Mouse (Mus musculus) heart, postnatal 14 days (tissue): ENCODE measurements around the gene Ttll12. TPM values are rescaled to one million over a fixed set of nuclear protein-coding genes. Genes with fewer than 3 reads are reported as not detected.
A peak's percentile ranks its signal among the peaks of the same experiment; 100 is the strongest.

Experiments
- DNase-seq, 2 experiments: peaks; one replicate each; pipeline ENCODE4 v3.0.0; 2021 to 2022
- intact Hi-C: fragments of 180-260 bp; cut with DNase I; formaldehyde crosslinking; loops from one replicate; pipeline ENCODE4 v1.15.1; 2025
- total RNA-seq, 2 experiments: library from RNA; stranded (reverse); gene quantifications; 2 replicates each; pipeline ENCODE4 v1.2.3; 2021

The Ttll12 gene
- total RNA-seq, 2 experiments from 2014 or later: 5.1 to 6.0 TPM

DNA sequence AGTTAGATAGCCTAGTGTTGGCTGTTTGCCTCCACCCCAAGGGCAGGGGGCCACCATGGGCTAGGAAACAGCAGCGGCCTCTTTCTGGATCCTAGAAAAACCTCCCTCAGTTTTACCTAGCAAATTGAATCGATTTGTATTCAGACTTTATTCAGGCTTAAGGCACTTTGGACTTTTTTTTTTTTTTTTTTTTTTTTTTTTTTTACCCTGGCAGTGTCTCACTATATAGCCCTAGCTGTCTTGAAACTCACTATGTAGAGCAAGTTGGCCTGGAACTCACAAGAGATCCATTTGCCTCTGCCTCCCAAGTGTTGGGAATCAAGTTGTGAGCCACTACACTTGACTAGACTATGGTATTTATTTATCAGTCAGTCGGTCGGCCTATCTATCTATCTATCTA lies 1.9 kb upstream of the Ttll12 start:
- intact Hi-C loops: no loop called here
- no peak for DNase-seq

DNA sequence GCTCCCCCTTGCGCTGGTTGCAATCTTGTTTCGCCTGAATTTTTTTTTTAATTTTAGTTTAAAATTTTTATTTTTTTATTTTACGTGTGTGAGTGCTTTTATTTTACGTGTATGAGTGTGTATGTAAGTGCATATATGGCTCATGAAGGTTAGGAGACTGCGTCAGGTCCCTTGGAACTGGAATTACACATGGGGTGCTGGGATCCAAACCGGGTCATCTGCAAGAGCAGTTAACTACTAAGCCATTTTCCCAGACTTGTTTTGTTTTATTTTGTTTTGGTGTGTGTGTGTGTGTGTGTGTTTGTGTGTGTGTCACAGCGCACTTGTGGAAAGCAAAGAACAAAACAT lies 381 bp upstream of the Ttll12 start:
- intact Hi-C loops: no loop called here
- DNase-seq: no peak

DNA sequence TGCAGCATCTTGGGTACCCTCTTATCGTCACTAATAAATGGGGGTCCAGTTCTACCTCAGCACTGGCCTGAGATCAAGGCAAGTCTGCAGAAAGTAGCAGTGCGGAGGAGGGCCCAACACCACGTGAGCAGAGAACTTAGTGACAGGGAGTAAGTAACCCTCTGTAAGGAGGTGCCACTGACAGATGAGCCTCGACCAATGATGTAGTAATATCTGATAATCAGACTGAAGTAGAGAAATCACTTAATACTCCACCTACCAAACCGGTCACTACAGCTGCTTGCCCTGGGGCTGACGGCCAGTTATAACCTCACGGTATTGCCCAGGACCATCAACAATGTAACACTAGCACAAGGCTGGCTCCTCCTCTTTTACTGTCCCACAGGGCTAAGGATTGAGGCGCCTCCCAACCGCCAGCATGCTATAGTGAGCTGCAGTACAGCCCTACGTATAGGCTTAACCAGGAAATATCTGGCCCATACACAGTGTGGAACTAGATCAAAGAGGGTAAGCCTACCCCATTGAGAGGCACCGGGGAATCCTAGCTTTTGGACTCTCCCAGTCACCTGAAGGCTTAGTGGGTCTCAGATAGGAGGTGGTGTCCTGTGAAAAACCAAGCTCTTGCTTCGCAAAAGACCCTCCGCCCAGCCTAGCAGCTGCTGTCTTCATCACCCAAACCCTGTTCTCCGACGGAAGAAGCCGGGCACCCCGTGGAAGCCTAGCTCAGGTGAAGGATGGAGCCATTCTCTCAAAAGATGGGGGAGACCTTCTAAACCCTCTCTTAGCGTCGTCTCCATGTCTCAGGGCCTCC lies 1.1 kb downstream of the Ttll12 start:
- DNase-seq: no peak
- intact Hi-C loops: no loop called here

DNA sequence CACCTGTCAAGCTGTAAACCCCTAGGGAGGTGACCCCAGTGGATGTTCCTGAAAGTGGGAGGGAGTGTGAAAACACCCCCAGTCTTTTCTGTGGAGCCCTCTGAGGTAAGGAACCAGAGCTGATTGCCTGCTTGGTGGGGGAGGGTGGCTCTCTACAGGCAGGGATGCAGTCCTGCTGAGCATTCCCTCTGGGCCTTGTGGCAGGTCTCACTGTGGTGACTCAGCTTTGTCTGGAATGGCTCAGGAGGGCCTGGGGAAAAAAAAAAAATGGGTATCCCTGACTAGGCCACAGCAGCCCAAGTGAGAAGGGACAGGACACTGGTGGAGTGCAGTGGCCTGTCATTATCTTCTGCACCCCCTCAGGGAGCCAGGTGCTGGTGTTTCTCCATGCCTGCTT lies 1.8 kb downstream of the Ttll12 start:
- intact Hi-C loops: no loop called here
- no peak for DNase-seq

DNA sequence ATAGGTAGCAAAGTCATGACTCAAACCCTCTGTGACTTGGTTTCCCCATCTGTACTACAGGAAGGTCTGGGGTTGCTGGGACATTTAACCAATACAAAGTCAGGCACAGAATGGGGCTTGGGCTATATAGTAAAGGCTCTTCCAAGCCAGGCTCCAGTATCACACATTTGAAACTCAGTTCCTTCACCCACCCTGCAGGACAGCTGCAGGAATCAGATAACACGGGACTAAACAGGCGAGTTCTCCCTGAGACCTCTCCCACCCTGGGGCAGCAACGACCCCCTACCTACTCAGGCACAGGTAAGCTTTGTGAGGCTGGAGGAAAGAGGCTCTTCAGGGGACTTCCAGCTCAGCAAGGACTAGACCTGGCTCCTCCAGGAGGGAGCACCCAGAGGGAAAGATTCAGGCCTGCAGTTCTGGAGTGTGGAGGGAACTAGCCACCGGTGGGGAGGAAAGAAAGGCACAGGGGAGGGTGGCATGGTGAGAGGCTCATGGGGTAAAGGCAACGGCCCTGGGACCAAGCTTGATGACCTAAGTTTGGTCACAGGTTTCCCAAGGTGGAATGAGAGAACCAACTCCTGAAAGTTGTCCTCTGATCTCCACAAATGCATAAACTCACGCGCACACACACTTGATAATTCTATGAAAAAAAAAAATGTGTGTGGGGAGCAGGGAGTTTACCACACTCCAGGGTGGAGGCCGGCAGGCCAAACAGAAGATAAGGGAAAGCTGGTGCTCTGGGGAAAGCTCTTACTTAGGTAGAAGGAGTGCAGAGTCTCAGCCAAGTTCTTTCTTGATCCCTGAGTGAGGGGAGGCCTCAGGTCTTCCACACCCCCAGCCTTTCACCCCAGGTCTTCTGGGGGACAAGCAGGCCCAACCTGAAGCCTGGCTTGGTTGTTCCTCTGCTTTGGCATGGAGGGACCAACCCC lies 2.4 kb downstream of the Ttll12 start:
- no peak for DNase-seq
- intact Hi-C loops: no loop called here

DNA sequence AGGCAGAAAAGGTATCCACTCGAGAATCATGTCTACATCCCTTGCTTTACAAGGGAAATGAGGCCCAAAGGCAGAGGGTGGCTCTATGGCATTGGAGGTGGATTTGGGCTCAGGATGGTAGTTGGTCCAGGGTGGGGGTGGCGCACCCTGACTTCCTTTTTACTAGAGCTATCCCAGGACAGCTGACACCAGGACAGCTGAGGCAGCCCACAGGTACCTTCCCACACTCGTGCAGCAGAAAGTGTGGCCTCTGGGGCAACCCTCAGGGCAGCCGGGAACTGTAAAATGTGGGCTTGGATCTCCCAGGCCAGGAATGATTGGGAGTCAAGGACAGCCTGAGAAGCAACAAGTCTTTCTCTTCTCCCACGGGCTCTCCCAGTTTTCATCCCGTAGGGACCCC lies 3.2 kb downstream of the Ttll12 start:
- intact Hi-C loops: no loop called here
- no peak for DNase-seq

DNA sequence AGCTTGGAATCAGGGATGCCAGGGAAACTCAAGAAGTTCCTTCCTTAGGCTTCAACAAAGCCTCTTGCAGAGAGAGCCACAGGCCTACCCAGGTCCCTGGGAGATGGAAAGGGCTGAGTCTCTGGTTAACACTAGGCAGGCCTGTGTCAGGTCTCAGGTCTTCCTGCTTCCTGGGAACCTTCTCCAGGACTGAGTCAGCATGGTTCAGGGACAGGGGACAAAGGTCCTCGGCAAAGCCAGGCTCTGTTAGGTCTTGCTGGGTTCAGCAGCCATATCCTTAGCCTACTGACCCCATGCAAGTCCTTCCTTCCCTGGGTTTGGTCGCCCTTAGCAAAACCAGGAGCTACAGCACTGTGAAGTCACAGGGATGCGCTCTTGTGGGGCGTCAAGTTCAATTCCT lies 4.1 kb downstream of the Ttll12 start:
- no peak for DNase-seq
- intact Hi-C loops: no loop called here

DNA sequence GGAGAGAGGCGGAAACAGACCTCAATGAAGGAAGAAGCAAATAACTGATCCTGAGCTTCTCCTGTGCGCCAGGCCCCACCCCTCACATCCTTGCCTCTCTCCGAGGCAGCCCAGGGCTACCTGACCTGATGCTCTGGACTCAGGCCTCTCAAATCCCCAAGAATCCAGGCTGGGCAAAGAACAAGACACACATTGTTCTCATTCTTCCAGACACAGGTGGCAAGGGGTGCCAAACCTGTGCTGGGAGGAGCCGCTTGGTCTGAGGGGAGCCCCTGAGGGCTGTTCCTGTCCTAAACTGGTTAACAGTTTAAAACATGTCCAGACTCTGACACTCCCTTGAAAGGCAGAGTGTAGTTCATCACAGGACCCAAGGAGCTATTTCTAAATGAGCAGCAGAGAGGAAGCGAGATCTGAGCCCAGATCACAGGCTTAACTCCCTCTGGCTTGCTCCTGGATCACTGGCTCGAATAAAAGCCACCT lies 10.2 kb downstream of the Ttll12 start:
- DNase-seq: no peak
- intact Hi-C loops: no loop called here

DNA sequence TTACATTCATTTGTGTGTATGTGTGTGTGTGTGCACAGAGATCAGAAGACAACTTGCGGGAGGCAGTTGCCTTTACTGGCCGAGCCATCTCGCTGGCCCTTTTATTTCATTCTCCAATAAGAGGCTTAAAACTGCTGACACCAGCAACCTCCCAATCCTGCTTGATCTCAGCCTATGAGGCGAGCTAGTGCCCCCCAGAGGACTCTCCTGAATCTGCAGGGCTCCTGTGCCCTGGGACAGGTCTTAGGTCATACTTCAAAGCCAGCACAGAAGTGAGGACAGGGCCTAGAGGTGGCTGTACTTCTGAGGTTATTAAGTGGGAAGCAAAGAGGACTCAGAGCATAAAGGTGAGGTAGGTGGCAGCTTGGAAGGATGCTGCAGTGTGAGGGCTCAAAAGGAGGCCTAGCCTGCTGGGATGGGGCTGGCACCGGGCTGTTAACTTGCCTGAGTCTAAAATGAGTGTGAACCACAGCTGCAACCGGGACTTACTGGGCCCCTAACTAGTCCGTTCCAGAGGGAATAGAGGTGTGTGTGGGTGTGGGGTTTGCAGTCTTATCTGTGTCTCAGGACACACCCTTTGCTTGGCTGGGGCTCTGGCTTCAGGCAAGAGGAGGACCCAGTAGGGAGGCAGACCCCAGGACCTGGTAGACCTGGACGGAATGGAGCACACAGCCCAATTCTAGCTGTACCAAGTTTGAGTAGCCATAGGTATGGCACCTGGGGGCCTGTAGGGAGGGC lies 11.4 kb downstream of the Ttll12 start:
- intact Hi-C loops: no loop called here
- DNase-seq: peak; percentile 40 to 69

DNA sequence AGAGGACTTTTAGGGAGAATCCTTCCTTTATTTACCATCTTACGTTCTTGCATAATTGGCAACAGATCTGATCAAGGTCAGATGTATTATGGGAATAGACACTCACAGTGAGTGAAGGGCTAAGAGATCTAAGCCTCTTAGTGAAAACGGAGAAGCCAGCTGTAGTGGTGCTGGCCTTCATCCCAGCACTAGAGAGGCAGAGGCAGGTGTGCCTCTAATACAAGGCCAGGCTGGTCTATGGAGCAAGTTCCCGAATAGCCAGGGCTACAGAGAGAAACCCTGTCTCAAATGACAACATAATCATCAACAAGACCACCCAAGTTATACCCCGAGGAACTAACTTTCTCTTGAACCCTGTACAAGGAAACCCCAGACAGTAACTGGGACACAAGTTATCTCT lies 12.0 kb downstream of the Ttll12 start:
- intact Hi-C loops: no loop called here
- DNase-seq: no peak

DNA sequence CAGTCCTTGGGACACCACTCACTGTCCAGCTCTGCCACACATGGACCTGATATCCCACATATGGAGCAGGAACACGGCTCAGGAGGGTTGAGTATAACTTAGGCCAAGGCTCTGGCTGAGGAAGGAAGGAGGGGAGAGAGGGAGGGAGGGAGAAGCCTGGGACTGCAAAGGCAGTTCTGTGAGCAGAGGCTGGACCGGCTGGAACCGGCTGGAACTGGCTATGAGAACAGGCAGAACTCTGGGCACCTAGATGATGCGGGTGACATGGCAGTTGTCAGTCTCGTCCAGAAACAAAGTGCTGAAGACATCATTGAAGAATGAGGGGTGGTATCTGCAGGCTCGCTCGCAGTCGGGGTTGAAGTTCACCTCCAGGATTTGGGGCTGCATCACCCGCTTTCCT lies 18.3 kb downstream of the Ttll12 start:
- intact Hi-C loops: loop anchor here (5.0 kb wide), 1 partner anchor 194 kb away; no protein-coding TSS in a partner anchor
- DNase-seq: no peak

DNA sequence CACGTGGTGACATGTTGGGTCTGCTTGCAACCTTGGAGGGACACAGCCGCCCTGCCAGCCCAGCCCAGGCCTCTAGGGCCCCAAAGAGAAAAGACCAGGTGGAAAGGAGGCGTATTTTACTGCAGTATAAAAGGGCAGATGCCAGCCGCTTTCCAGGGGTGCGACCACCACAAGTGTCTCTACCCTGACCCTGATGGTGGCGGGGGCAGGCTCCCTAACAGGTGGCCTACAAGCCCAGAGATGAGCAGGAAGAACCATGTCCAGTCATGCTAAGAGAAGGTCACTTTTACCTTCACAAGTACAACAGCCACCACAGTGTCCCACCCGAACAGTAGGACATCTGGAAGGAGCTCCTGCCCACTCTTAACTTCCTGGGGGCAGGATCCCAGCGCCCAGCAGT lies 19.4 kb downstream of the Ttll12 start:
- intact Hi-C loops: loop anchor here (5.0 kb wide), 1 partner anchor 193 kb away; no protein-coding TSS in a partner anchor
- no peak for DNase-seq

DNA sequence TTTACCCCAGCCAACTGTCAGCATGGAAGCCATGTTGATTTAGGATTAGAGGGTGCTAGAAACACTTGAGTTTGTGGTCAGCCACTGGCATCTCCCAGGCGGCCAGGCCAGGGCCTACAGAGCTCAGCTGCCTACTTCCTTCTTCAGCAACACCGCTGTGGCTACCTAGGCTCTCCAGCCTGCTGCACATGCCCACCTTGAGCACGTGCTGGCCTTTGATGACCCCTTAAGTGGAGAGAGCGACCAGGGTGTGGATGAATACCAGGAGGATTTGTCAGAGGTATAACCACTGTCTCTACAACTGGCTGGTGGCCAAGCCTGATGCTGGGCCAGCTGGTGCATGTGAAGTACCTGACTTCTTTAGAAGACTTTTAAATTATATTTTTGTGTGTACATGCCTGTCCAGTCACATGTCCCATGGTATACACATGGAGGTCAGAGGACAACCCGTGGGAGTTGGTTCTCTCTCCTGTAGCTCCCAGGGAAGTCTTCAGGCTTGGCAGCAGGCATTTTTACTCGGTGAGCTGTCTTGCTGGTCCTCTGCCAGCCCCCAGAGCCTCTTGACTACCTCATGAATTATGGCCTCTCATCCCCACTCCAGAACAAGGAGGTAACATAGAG lies 20.1 kb downstream of the Ttll12 start:
- no peak for DNase-seq
- intact Hi-C loops: loop anchor here (5.0 kb wide), 1 partner anchor 193 kb away; no protein-coding TSS in a partner anchor

DNA sequence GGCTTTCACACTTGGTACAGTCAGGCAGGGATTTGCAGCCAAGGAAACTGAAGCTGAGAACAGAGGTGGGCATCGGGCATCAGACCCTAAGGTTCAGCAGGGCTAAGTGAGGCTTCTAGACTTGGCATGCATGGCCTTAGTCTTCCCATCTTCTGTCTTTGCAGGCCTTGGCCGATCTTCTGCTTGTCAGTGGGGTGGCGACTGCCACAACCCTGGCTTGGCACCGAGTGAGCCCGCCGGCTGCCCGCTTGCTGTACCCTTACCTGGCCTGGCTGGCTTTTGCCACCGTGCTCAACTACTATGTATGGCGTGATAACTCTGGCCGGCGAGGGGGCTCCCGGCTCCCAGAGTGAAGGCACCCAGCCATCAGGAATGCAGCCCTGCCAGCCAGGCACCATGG lies 21.4 kb downstream of the Ttll12 start:
- intact Hi-C loops: no loop called here
- no peak for DNase-seq

DNA sequence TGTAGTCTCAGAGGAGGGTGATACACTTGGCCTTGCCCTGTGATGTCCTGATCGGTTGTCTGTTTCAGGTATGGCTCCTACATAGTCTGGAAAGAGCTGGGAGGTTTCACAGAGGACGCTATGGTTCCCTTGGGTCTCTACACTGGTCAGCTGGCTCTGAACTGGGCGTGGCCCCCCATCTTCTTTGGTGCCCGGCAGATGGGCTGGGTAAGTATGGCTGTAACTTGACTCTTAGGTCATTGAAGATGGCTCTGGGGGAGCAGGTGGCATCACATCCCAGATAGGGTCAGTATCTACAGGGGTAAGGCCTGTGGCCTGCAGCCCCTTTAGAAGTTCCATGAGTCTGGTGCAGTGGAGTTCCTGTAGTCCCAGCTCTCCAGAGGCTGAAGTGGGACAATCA lies 22.8 kb downstream of the Ttll12 start:
- intact Hi-C loops: no loop called here
- DNase-seq: no peak

DNA sequence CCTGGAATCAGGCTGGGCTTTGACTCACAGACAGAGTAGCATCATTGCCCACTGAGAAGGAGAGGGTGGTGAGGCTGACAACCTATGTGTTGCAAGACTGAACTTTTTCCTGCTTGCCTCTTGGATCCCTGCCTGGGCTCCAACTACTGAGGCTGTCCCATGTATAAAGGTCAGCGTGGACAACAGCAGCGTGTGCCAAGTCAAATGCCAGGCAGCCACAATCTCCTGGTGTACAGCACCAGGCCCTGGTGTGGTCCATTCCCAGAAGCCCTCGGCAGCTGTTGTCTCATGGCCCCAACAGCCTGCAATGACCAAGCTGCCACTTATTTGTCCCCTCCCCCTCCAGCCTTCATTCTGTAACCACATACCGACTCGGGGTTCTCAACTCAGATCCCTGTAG lies 23.3 kb downstream of the Ttll12 start:
- intact Hi-C loops: no loop called here

DNA sequence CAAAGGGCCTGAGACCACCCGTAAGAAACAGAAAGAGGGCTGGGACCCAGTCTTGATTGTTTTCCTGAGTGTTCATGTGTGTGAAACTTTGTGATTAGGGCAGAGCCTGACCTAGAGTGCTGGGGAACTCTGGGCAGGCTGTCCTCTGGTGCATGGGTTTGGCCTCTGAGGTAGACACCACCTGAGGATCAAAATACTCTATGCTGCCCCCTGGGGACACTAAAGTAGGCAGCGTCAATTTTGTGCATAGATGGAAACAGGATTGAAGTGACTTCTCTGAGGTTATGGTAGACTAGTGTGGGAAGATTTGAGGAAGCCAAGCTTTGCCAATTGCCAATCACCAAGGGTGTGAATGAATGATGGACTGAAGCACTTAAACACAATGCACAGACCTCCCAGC lies 24.3 kb downstream of the Ttll12 start:
- DNase-seq: no peak
- intact Hi-C loops: no loop called here

More for the DNA sequence above, 23.3 kb downstream of the Ttll12 start:
- DNase-seq: no peak

DNA sequence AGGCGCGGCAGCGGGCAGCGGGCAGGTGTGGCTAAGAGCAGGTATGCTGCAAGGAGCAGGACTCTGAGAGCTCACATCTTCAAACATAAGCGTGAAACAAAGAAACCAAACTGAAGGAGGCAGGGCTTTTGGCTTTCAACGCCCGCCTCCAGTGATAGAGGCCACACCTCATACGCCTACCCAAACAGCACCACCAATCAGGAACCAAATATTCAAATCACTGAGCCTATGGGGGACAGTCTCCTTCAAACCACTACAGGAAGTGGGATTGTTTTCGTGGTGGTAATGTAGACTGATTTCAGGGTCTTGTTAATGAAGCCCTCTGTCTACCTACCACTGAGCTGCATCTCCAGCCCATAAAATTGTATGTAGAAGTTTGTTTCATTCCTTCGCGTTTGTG lies 25.3 kb downstream of the Ttll12 start:
- intact Hi-C loops: loop anchor here (5.0 kb wide), 1 partner anchor 33 kb away; no protein-coding TSS in a partner anchor
- DNase-seq: no peak

DNA sequence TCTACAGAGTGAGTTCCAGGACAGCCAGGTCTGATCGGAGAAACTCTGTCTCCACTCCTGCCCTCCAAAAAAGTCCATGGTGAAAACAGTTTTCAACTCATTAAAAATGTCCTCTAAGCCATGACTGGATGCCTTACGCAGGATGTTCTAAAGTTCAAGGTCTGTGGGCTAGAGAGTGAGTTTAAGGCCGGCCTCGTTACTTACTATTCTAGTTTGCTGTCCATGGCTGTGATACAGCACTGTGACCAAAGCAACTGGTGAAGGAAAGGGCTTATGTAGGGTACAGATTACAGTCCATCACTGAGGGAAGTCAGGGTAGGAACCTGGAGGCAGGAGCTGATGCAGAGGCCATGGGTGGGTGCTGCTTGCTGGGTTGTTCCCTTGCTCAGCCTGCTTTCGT lies 26.4 kb downstream of the Ttll12 start:
- DNase-seq: no peak
- intact Hi-C loops: loop anchor here (5.0 kb wide), 1 partner anchor 34 kb away; no protein-coding TSS in a partner anchor

DNA sequence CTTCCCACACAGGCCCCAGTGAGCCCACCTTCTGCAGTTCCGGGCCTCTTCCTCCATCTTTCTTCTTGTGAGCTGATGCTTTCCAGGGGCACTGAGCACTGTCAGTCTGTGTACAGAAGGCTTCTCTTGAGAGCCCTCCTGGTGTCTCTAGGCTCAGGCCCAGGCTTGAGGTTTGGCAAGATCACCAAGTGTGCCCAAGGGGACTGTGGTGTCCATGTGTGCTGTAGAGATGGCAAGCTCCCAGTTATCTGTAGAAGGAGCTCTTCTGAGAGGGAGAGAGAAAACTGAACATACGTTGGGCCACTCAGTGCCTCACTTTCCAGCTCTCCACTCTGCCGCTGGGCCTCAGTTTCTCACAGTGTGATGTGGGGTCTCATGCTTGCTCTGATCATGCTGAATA lies 27.2 kb downstream of the Ttll12 start:
- DNase-seq: no peak
- intact Hi-C loops: loop anchor here (5.0 kb wide), 1 partner anchor 35 kb away; no protein-coding TSS in a partner anchor
